Mouse (Mus musculus) midbrain, embryonic 16.5 days (tissue): ENCODE data around the gene 1700123O20Rik. TPM values are rescaled to one million over a fixed set of nuclear protein-coding genes. Genes with fewer than 3 reads are reported as not detected.

Experiments used
- ATAC-seq: fragments of 200-750 bp; cut with Nextera tagmentation; 2 replicates; pipeline ENCODE4 v1.8.0; 2017; ENCODE audit warnings: moderate TSS enrichment
- H3K27ac ChIP-seq: fragments of 300-500 bp; sonication (generic); 2 replicates; pipeline ENCODE4 v1.5.1; 2014; ENCODE audit warnings: mild to moderate bottlenecking, low read length, mixed read lengths
- H3K27me3 ChIP-seq: fragments of 300-500 bp; sonication (generic); 2 replicates; pipeline ENCODE4 v1.6.1; 2014; ENCODE audit warnings: low read depth, low read length, mixed read lengths; ENCODE audit not compliant: control insufficient read depth, insufficient read depth
- H3K36me3 ChIP-seq: fragments of 300-500 bp; sonication (generic); 2 replicates; pipeline ENCODE4 v1.6.1; 2014; ENCODE audit warnings: mild to moderate bottlenecking, low read length, moderate library complexity, mixed read lengths; ENCODE audit not compliant: control insufficient read depth, insufficient read depth
- H3K4me1 ChIP-seq: fragments of 300-500 bp; sonication (generic); 2 replicates; pipeline ENCODE4 v1.6.1; 2014; ENCODE audit warnings: mild to moderate bottlenecking, low read length, mixed read lengths; ENCODE audit not compliant: control insufficient read depth, insufficient read depth
- H3K4me2 ChIP-seq: fragments of 300-500 bp; sonication (generic); 2 replicates; pipeline ENCODE4 v1.6.1; 2014; ENCODE audit warnings: mild to moderate bottlenecking, low read length, mixed read lengths
- H3K4me3 ChIP-seq: fragments of 300-500 bp; sonication (generic); 2 replicates; pipeline ENCODE4 v1.5.1; 2014; ENCODE audit warnings: low read depth, mild to moderate bottlenecking, low read length, moderate library complexity, mixed read lengths
- H3K9ac ChIP-seq: fragments of 300-500 bp; sonication (generic); 2 replicates; pipeline ENCODE4 v1.6.1; 2014; ENCODE audit warnings: low read depth, low read length, mixed read lengths
- H3K9me3 ChIP-seq: fragments of 300-500 bp; sonication (generic); replicated peaks from 2 replicates; pipeline ENCODE4 v1.6.1; 2014; ENCODE audit warnings: mild to moderate bottlenecking, low read length, mixed read lengths; ENCODE audit not compliant: control insufficient read depth, poor library complexity, severe bottlenecking
- WGBS: fragments of 180-500 bp; shearing (Covaris S2); extraction: QIAGEN DNeasy Blood & Tissue Kit; methylation state at CpG from one replicate; pipeline ENCODE4 v1.1.7; 2014; 5-methylcytosine and 5-hydroxymethylcytosine counted together
- polyA plus RNA-seq: library from polyadenylated mRNA; unstranded; fragments of >200 nt; fragmentation: Nextera tagmentation; extraction: Ambion mirVana; gene quantifications from 2 replicates; pipeline ENCODE4 v1.2.1, GENCODE M21; 2015

The 1700123O20Rik gene
- polyA plus RNA-seq, 1 experiment from 2014 or later, result 58.9 TPM

- H3K27me3 ChIP-seq, result no peaks in the 10 kb centered on the region
- 80% methylated on average over 6 of the region's 6 CpGs for WGBS
- no peak overlapping the region for H3K4me2 ChIP-seq
- no peak overlapping the region for H3K9ac ChIP-seq
- H3K4me1 ChIP-seq, result no peaks in the 10 kb centered on the region
- no peak overlapping the region for H3K27ac ChIP-seq
- no peak for ATAC-seq
- no peak overlapping the region for H3K4me3 ChIP-seq
- peaks cover 12% of the 10 kb centered on the region; the same call in 1 of the 2 replicates for H3K36me3 ChIP-seq
- H3K9me3 ChIP-seq, result no peaks in the 10 kb centered on the region
These were observed 9.0 kb downstream of the 1700123O20Rik start for GRCm38 (mm10) chr14:54695042-54695441.

GRCm38 (mm10) chr14:54696752-54697151 lies 10.7 kb downstream of the 1700123O20Rik start:
- ATAC-seq, result no peak
- 86% methylated on average over 4 of the region's 4 CpGs for WGBS
- H3K9me3 ChIP-seq, result no peaks in the 10 kb centered on the region
- no peaks in the 10 kb centered on the region for H3K4me1 ChIP-seq
- peaks cover 6% of the 10 kb centered on the region; the same call in 1 of the 2 replicates for H3K36me3 ChIP-seq
- no peak overlapping the region for H3K27ac ChIP-seq
- no peak overlapping the region for H3K9ac ChIP-seq
- no peak overlapping the region for H3K4me3 ChIP-seq
- no peaks in the 10 kb centered on the region for H3K27me3 ChIP-seq
- H3K4me2 ChIP-seq, result no peak overlapping the region

- no peak for ATAC-seq
- no peaks in the 10 kb centered on the region for H3K9me3 ChIP-seq
- 0 out of 2 replicates have a peak, but pooled peaks cover 4% of the 10 kb centered on the region for H3K36me3 ChIP-seq
- no peak within 1 kb of the TSS for H3K9ac ChIP-seq
- H3K27me3 ChIP-seq, result no peaks in the 10 kb centered on the region
- WGBS, result 70% methylated on average over 4 of the region's 4 CpGs
- no peak within 1 kb of the TSS for H3K4me3 ChIP-seq
- H3K4me1 ChIP-seq, result no peaks in the 10 kb centered on the region
- no peak within 1 kb of the TSS for H3K4me2 ChIP-seq
- no peak within 1 kb of the TSS for H3K27ac ChIP-seq
These were observed 12.7 kb downstream of the 1700123O20Rik start, which contains the start of gene Gm29776 for GRCm38 (mm10) chr14:54698733-54699132. TSS of gene Gm29776 (minus strand) at chr14:54698833.

DNA sequence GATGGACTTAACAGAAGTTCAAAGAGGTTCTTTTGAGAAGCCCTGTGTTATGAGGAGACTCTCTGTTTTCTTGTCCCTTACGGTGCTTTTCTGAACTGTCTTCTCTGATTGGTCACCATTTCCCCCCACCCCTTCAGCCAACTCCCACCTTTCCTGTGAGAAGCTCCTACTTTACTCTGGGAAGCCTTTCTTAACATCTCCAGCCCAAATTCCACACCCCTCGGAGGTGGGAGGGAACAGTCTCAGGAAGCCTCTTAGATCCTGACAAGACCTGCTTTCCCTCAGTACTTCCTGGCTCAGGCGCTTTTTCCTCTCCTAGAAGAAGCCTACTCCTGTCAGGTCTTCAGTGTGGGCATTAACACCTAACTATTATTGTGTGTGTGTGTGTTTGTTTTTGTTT lies 13.6 kb downstream of the 1700123O20Rik start:
- H3K4me3 ChIP-seq, result no peak overlapping the region
- 51% methylated on average over 3 of the region's 3 CpGs for WGBS
- no peak overlapping the region for H3K4me2 ChIP-seq
- H3K36me3 ChIP-seq, result no peaks in the 10 kb centered on the region
- H3K27me3 ChIP-seq, result no peaks in the 10 kb centered on the region
- ATAC-seq, result no peak
- H3K9ac ChIP-seq, result no peak overlapping the region
- no peak overlapping the region for H3K27ac ChIP-seq
- H3K4me1 ChIP-seq, result no peaks in the 10 kb centered on the region
- H3K9me3 ChIP-seq, result no peaks in the 10 kb centered on the region

DNA sequence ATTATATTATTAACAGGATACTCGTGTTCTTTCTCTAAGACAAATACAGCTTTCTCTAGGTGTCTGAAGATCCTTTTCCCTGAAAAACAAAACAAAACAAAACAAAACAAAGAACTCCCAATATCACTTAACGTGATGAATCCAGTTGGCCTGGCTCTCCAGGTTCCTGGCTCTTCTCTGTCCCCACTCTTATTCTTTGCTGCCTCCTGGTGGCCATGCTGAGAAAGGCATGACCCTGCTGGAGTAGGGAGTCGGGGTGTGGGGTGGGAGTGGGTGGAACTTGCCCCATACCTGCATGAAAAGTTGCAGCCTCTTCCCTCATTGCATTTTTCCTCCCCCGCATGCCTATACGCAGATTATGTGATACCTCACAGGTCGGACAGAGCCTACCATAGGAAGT lies 15.3 kb downstream of the 1700123O20Rik start:
- Histone ChIP-seq H3K4me3 (no peak overlapping the region), H3K27ac (no peak overlapping the region), H3K27me3 (no peaks in the 10 kb centered on the region), H3K4me1 (no peaks in the 10 kb centered on the region), H3K9me3 (no peaks in the 10 kb centered on the region), H3K4me2 (no peak overlapping the region), H3K36me3 (no peaks in the 10 kb centered on the region), H3K9ac (no peak overlapping the region)
- no peak for ATAC-seq
- WGBS, result 12% methylated on average over 6 of the region's 6 CpGs

DNA sequence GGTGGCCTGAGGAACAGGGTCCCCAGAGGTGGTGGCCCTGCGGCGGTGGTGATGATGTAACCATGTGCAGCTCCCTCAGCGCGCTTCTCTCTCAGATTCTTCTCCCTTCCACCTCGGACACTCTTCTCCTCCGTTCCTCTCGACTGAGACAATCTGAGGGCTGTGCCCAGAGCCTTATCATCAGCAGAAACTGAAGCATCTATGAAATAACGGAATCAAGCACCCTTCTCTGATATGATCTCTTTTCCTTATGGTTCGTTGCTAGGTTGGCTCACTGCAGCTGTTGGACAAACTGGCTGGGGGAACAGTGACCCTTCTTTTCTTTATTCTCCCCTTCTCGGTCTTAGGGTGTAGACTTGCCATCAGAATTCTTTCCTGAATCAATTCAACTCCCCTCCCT lies 17.2 kb downstream of the 1700123O20Rik start:
- Histone ChIP-seq H3K4me1 (no peaks in the 10 kb centered on the region), H3K9ac (no peak overlapping the region), H3K4me3 (no peak overlapping the region), H3K9me3 (no peaks in the 10 kb centered on the region), H3K27me3 (no peaks in the 10 kb centered on the region), H3K4me2 (no peak overlapping the region), H3K36me3 (no peaks in the 10 kb centered on the region), H3K27ac (no peak overlapping the region)
- 68% methylated on average over 10 of the region's 10 CpGs for WGBS
- ATAC-seq, result no peak

DNA sequence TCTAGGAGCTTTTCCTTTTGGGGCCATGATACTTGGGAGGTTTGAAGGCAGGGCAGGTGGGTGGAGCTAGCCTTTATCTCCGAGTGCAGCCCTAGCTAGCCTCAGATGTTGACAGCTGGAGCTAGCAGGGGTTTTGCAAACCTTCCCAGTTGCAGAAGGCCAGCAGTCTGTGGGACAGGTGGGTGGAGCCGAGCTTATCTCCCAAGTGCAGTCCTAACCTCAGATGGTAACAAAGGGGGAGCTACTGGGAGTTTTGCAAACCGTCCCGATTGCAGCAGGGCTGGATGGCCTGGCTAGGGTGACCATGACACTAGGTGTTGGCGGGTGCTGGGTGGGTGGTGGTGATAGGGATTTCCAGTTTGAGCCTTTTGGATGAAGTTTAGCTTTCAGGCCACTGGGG lies 19.8 kb downstream of the 1700123O20Rik start:
- H3K36me3 ChIP-seq, result no peaks in the 10 kb centered on the region
- no peak for ATAC-seq
- 67% methylated on average over 5 of the region's 5 CpGs for WGBS
- no peak overlapping the region for H3K27ac ChIP-seq
- no peaks in the 10 kb centered on the region for H3K9me3 ChIP-seq
- no peak overlapping the region for H3K9ac ChIP-seq
- no peaks in the 10 kb centered on the region for H3K27me3 ChIP-seq
- H3K4me1 ChIP-seq, result no peaks in the 10 kb centered on the region
- H3K4me3 ChIP-seq, result no peak overlapping the region
- H3K4me2 ChIP-seq, result no peak overlapping the region

DNA sequence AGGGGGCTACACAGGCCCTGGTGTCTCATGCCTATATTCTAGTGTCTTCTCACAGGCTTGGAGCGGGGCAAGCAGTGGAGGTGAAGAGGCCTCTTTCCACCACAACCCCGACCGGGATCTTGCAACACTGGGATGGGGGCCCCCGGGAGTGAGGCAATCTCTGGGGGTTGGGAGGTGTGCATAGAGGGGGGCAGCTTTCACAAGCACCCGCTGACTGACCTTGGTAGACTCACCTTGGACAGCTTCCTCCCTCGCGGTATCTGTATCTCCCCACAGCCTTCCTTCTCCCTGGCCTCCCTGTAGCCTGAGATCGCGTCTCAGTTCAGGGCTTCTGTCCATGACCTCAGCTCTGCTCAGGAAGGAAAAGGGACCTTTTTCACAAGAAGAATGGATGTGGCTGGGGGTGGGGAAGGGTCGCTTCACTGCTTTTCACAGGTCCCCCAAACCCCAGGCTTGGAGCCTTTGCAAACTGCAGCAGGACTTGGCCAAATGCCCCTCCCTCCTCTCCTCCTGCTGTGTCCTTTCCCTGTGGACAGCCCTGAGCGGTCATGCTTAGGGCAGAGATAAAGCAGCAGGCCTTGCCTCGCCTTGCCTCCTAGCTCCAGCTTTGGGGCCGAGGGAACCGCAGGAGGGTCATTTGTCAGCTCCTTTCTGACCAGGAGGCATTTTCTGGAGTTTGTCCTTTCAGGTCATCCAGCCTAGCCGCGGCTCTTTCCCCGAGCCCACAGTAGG lies 20.7 kb downstream of the 1700123O20Rik start:
- Histone ChIP-seq H3K4me3 (no peak overlapping the region), H3K4me2 (no peak overlapping the region), H3K4me1 (no peaks in the 10 kb centered on the region), H3K27me3 (no peaks in the 10 kb centered on the region), H3K9me3 (no peaks in the 10 kb centered on the region), H3K27ac (no peak overlapping the region), H3K36me3 (no peaks in the 10 kb centered on the region), H3K9ac (no peak overlapping the region)
- WGBS, result 46% methylated on average over 17 of the region's 17 CpGs
- no peak for ATAC-seq

- 87% methylated on average over 9 of the region's 9 CpGs for WGBS
- H3K4me2 ChIP-seq, result no peak overlapping the region
- no peak overlapping the region for H3K4me3 ChIP-seq
- no peaks in the 10 kb centered on the region for H3K9me3 ChIP-seq
- H3K9ac ChIP-seq, result no peak overlapping the region
- no peak overlapping the region for H3K27ac ChIP-seq
- no peaks in the 10 kb centered on the region; the same call in 1 of the 2 replicates for H3K27me3 ChIP-seq
- H3K36me3 ChIP-seq, result no peaks in the 10 kb centered on the region
- no peak for ATAC-seq
- 0 out of 2 replicates have a peak, but pooled peaks cover 2% of the 10 kb centered on the region for H3K4me1 ChIP-seq
These were observed 23.0 kb downstream of the 1700123O20Rik start for GRCm38 (mm10) chr14:54709054-54709453.
